In the genomic region with DNA sequence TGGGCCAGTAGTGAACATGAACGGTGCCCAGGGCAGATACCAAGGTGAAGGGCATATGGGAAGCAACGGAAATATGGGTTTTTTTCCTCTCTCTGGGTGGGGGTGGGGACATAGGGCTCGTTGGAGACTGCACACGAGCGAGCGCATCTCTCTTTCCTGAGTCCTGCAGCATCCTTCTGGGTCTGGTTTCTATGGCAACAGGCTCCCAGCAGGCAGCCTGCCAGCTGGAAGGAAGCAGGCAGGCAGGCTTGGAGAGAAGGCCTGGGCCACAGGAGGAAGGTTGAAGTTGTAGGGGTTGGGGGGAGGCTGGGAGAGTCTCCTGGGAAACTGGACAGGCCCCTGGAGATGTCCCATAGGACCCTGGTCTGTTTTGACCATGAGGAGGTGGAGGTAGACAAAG, we compare ENCODE assay signal across 8 mouse cellular contexts. TPM values are rescaled to one million over a fixed set of nuclear protein-coding genes. Genes with fewer than 3 reads are reported as not detected.
A peak's percentile ranks its signal among the peaks of the same experiment; 100 is the strongest.
DNase-seq lines count a peak whose midpoint lies in the region; ATAC-seq and TF ChIP-seq lines count a peak whose summit lies in the region.

No protein-coding gene starts in this region.

- no peak overlapping the region for H3K4me3 ChIP-seq in forebrain, embryonic 10.5 days
- H3K4me3 ChIP-seq in layer of hippocampus, adult 2 months: no peak overlapping the region
- no peak overlapping the region for H3K4me3 ChIP-seq in midbrain, embryonic 16.5 days (ENCODE audit: low read depth, low read length)
- no peak overlapping the region for H3K4me3 ChIP-seq in kidney, embryonic 14.5 days (ENCODE audit: low read length)

- H3K4me2 ChIP-seq in midbrain, embryonic 16.5 days (ENCODE audit: low read length): peak overlapping the region; percentile 37
- H3K4me2 ChIP-seq in kidney, embryonic 14.5 days (replicated peaks; ENCODE audit: low read depth, low read length): no peak overlapping the region

- no peak overlapping the region; the same call in 1 of the 2 replicates for H3K9ac ChIP-seq in midbrain, embryonic 16.5 days (ENCODE audit: low read depth, low read length)
- no peak overlapping the region for H3K9ac ChIP-seq in kidney, embryonic 14.5 days (ENCODE audit: low read depth, low read length)

- peaks cover 40% of the 10 kb centered on the region for H3K4me1 ChIP-seq in forebrain, embryonic 10.5 days
- peaks cover 36% of the 10 kb centered on the region for H3K4me1 ChIP-seq in midbrain, embryonic 16.5 days (ENCODE audit: control insufficient read depth, insufficient read depth, low read length)
- H3K4me1 ChIP-seq in kidney, embryonic 14.5 days (ENCODE audit: control insufficient read depth, insufficient read depth, low read length): peaks cover 7% of the 10 kb centered on the region; the same call in 1 of the 2 replicates

- TF ChIP-seq CTCF in layer of hippocampus, adult 2 months (conservative IDR thresholded peaks at IDR 0.05): no peak

- intact Hi-C loops in gastrocnemius, postnatal 36 days (cut with DNase I): no loop called here

- ATAC-seq in midbrain, embryonic 16.5 days: peak; percentile 83
- no peak for ATAC-seq in kidney, embryonic 14.5 days (ENCODE audit: low FRiP score, low TSS enrichment)

- no peaks in the 10 kb centered on the region for H3K9me3 ChIP-seq in forebrain, embryonic 10.5 days
- H3K9me3 ChIP-seq in midbrain, embryonic 16.5 days (replicated peaks; ENCODE audit: control insufficient read depth, low read length, poor library complexity, severe bottlenecking): no peaks in the 10 kb centered on the region
- H3K9me3 ChIP-seq in kidney, embryonic 14.5 days (ENCODE audit: control insufficient read depth, low read length): no peaks in the 10 kb centered on the region

- 29% methylated on average over 6 of the region's 6 CpGs for WGBS in forebrain, embryonic 10.5 days
- WGBS in midbrain, embryonic 16.5 days: 4% methylated on average over 6 of the region's 6 CpGs
- WGBS in kidney, embryonic 14.5 days: 42% methylated on average over 6 of the region's 6 CpGs

- peak; percentile 97 for DNase-seq in brain, adult 2 months (ENCODE audit: low read depth, low spot score)
- DNase-seq in forebrain, embryonic 10.5 days (ENCODE audit: extremely low spot score, low spot score): no peak
- DNase-seq in layer of hippocampus, adult 2 months (ENCODE audit: low spot score in 2 of 2): peak; percentile 73 to 85
- no peak for DNase-seq in gastrocnemius, postnatal 36 days
- no peak for DNase-seq in kidney, postnatal 14 days
- DNase-seq in lung, postnatal 25 days (ENCODE audit: low spot score): no peak

- no peaks in the 10 kb centered on the region for H3K36me3 ChIP-seq in forebrain, embryonic 10.5 days (replicated peaks)
- H3K36me3 ChIP-seq in midbrain, embryonic 16.5 days (ENCODE audit: control insufficient read depth, insufficient read depth, low read length): no peaks in the 10 kb centered on the region
- no peaks in the 10 kb centered on the region for H3K36me3 ChIP-seq in kidney, embryonic 14.5 days (ENCODE audit: control insufficient read depth, insufficient read depth, low read length)

- 0 out of 2 replicates have a peak overlapping the region, but pooled peaks have one; percentile 48 for H3K27ac ChIP-seq in forebrain, embryonic 10.5 days
- peak overlapping the region; percentile 84 for H3K27ac ChIP-seq in layer of hippocampus, adult 2 months
- peak overlapping the region; percentile 91 for H3K27ac ChIP-seq in midbrain, embryonic 16.5 days (ENCODE audit: low read length)
- no peak overlapping the region for H3K27ac ChIP-seq in kidney, embryonic 14.5 days (ENCODE audit: low read depth, low read length)

- peaks cover 60% of the 10 kb centered on the region for H3K27me3 ChIP-seq in forebrain, embryonic 10.5 days (ENCODE audit: poor library complexity, severe bottlenecking)
- no peaks in the 10 kb centered on the region for H3K27me3 ChIP-seq in midbrain, embryonic 16.5 days (ENCODE audit: control insufficient read depth, insufficient read depth, low read depth, low read length)
- peaks cover 14% of the 10 kb centered on the region for H3K27me3 ChIP-seq in kidney, embryonic 14.5 days (ENCODE audit: control insufficient read depth, insufficient read depth, low read length)

RNA-seq across cellular contexts. Expression of gene Smim12, which starts 11.6 kb away (rescaled TPM):
- 78.0 and 79.1 TPM in 2 replicates for polyA plus RNA-seq in forebrain, embryonic 10.5 days (2016; fragmentation: Nextera tagmentation; extraction: Ambion mirVana)
- 10 to 100 TPM; 48.5 to 55.1 TPM for total RNA-seq in layer of hippocampus, adult 2 months (2021)
- 42.0 and 44.8 TPM in 2 replicates for polyA plus RNA-seq in midbrain, embryonic 16.5 days (2015; fragmentation: Nextera tagmentation; extraction: Ambion mirVana)
- 55.2 and 66.2 TPM in 2 replicates for polyA plus RNA-seq in kidney, embryonic 14.5 days (2014; fragmentation: Nextera tagmentation; extraction: Ambion mirVana)
- 10 to 100 TPM; 29.7 to 34.2 TPM for total RNA-seq in gastrocnemius, postnatal 36 days (2021)

Comparison
In these comparisons a context has a peak if more than half of its experiments do, and no peak if none do; other contexts are left out.
1. DNase-seq: peak in brain, adult 2 months (single experiment) and layer of hippocampus, adult 2 months (2 of 2); none in forebrain, embryonic 10.5 days (single experiment), gastrocnemius, postnatal 36 days (0 of 2), kidney, postnatal 14 days (single experiment) and lung, postnatal 25 days (single experiment).